Mouse (Mus musculus) fat pad, adult 2 months (tissue): ENCODE results near the gene Maml2.

Experiments used
- DNase-seq: peaks from one replicate; pipeline ENCODE4 v3.0.0-alpha.2; 2011; ENCODE audit warnings: low read depth, low spot score; ENCODE audit errors: extremely low read depth

Maml2 gene

GRCm38 (mm10) chr9:13563475-13564414 lies 266.0 kb downstream of the Maml2 start:
- no peak for DNase-seq

GRCm38 (mm10) chr9:13565343-13566019 lies 267.7 kb downstream of the Maml2 start:
- no peak for DNase-seq

GRCm38 (mm10) chr9:13566154-13566885 lies 268.6 kb downstream of the Maml2 start:
- DNase-seq = no peak

- no peak for DNase-seq
Measured at GRCm38 (mm10) chr9:13569023-13569422, 271.3 kb downstream of the Maml2 start.

GRCm38 (mm10) chr9:13572847-13573246 lies 275.1 kb downstream of the Maml2 start:
- DNase-seq = no peak

- peak; percentile 25 for DNase-seq
Measured at GRCm38 (mm10) chr9:13574059-13574458, 276.3 kb downstream of the Maml2 start.

GRCm38 (mm10) chr9:13574913-13575312 lies 277.2 kb downstream of the Maml2 start:
- DNase-seq = no peak

- DNase-seq = no peak
Measured at GRCm38 (mm10) chr9:13577150-13577549, 279.4 kb downstream of the Maml2 start.

GRCm38 (mm10) chr9:13581184-13581583 lies 283.4 kb downstream of the Maml2 start:
- DNase-seq = peak; percentile 56

- no peak for DNase-seq
Measured at GRCm38 (mm10) chr9:13583952-13584351, 286.2 kb downstream of the Maml2 start.

GRCm38 (mm10) chr9:13584435-13584834 lies 286.7 kb downstream of the Maml2 start:
- DNase-seq = no peak

- peak; percentile 25 for DNase-seq
Measured at GRCm38 (mm10) chr9:13587085-13587933, 289.6 kb downstream of the Maml2 start.

- DNase-seq = no peak
Measured at GRCm38 (mm10) chr9:13588786-13589185, 291.0 kb downstream of the Maml2 start.

- DNase-seq = no peak
Measured at GRCm38 (mm10) chr9:13592701-13593100, 294.9 kb downstream of the Maml2 start.

GRCm38 (mm10) chr9:13597736-13598135 lies 300.0 kb downstream of the Maml2 start:
- peak; percentile 34 for DNase-seq

GRCm38 (mm10) chr9:13598596-13599333 lies 301.0 kb downstream of the Maml2 start:
- DNase-seq = no peak

- DNase-seq = no peak
Measured at GRCm38 (mm10) chr9:13599334-13599614, 301.5 kb downstream of the Maml2 start.

GRCm38 (mm10) chr9:13599800-13600199 lies 302.0 kb downstream of the Maml2 start:
- DNase-seq = no peak

- no peak for DNase-seq
Measured at GRCm38 (mm10) chr9:13601729-13602128, 304.0 kb downstream of the Maml2 start.

GRCm38 (mm10) chr9:13603533-13604143 lies 305.9 kb downstream of the Maml2 start:
- peak; percentile 42 for DNase-seq
